Mouse (Mus musculus) embryonic facial prominence, embryonic 11.5 days (tissue): ENCODE measurements at regions not wholly inside any gene's neighbourhood (a gene's known extent, or its start where the extent isn't known, plus 50 kb on each side); places are given as distances from the start of the nearest gene placed in this dataset.

Source experiments
- ATAC-seq: fragments of 200-750 bp; cut with Nextera tagmentation; replicated peaks from 2 replicates; pipeline ENCODE4 v1.8.0; 2017; ENCODE audit warnings: low read depth; ENCODE audit not compliant: insufficient number of reproducible peaks, low FRiP score, low TSS enrichment
- DNase-seq: peaks from one replicate; pipeline ENCODE4 v3.0.0-alpha.2; 2015; ENCODE audit warnings: low spot score
- H3K27ac ChIP-seq: fragments of 300-500 bp; sonication (generic); replicated peaks from 2 replicates; pipeline ENCODE4 v1.5.1; 2014; ENCODE audit warnings: mild to moderate bottlenecking, low read depth, low read length, control low read depth
- H3K27me3 ChIP-seq: fragments of 300-500 bp; sonication (generic); 2 replicates; pipeline ENCODE4 v1.6.1; 2014; ENCODE audit warnings: mild to moderate bottlenecking, low read length, moderate library complexity, mixed read lengths; ENCODE audit not compliant: control insufficient read depth, insufficient read depth
- H3K36me3 ChIP-seq: fragments of 300-500 bp; sonication (generic); replicated peaks from 2 replicates; pipeline ENCODE4 v1.6.1; 2014; ENCODE audit warnings: low read depth, mild to moderate bottlenecking, low read length, moderate library complexity, mixed read lengths; ENCODE audit not compliant: control insufficient read depth, insufficient read depth
- H3K4me1 ChIP-seq: fragments of 300-500 bp; sonication (generic); 2 replicates; pipeline ENCODE4 v1.6.1; 2014; ENCODE audit warnings: low read length, mixed read lengths; ENCODE audit not compliant: control insufficient read depth, insufficient read depth
- H3K4me2 ChIP-seq: fragments of 300-500 bp; sonication (generic); 2 replicates; pipeline ENCODE4 v1.6.1; 2014; ENCODE audit warnings: low read depth, mild to moderate bottlenecking, control low read depth, low read length, moderate library complexity
- H3K4me3 ChIP-seq: fragments of 300-500 bp; sonication (generic); 2 replicates; pipeline ENCODE4 v1.5.1; 2014; ENCODE audit warnings: low read depth, low read length, control low read depth
- H3K9ac ChIP-seq: fragments of 300-500 bp; sonication (generic); replicated peaks from 2 replicates; pipeline ENCODE4 v1.6.1; 2014; ENCODE audit warnings: mild to moderate bottlenecking, control low read depth, low read length
- H3K9me3 ChIP-seq: fragments of 300-500 bp; sonication (generic); replicated peaks from 2 replicates; pipeline ENCODE4 v1.6.1; 2016; ENCODE audit warnings: mild to moderate bottlenecking, low read length, inconsistent platforms, mixed read lengths; ENCODE audit not compliant: control insufficient read depth
- WGBS: fragments of 180-500 bp; shearing (Covaris S2); extraction: QIAGEN DNeasy Blood & Tissue Kit; methylation state at CpG from one replicate; pipeline ENCODE4 v1.1.7; 2014; 5-methylcytosine and 5-hydroxymethylcytosine counted together

DNA sequence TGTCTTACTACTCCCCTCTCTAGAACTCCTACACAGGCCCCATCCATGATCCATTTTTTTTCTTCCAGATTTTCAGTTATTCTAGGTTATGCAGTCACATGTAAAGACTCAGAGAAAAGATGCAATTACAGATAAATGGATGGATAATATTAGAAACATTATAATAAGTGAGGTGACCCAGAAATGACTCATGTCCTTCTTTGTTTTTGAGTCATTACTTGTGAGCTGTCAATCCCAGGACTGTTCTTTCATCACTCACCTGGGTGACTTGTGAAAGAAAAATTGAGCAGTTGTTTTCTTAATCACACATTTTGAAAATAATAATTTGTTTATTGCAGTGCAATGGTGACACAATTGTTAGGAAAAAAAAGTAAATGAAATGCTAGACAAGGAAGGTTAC, 108.0 kb downstream of the Kcna5 start:
- no peaks in the 10 kb centered on the region for H3K36me3 ChIP-seq
- H3K4me3 ChIP-seq, result no peak overlapping the region
- H3K27me3 ChIP-seq, result no peaks in the 10 kb centered on the region
- ATAC-seq (no peak), DNase-seq (no peak)
- no peak overlapping the region for H3K9ac ChIP-seq
- H3K27ac ChIP-seq, result no peak overlapping the region
- H3K4me1 ChIP-seq, result no peaks in the 10 kb centered on the region
- no peaks in the 10 kb centered on the region for H3K9me3 ChIP-seq
- no peak overlapping the region for H3K4me2 ChIP-seq

DNA sequence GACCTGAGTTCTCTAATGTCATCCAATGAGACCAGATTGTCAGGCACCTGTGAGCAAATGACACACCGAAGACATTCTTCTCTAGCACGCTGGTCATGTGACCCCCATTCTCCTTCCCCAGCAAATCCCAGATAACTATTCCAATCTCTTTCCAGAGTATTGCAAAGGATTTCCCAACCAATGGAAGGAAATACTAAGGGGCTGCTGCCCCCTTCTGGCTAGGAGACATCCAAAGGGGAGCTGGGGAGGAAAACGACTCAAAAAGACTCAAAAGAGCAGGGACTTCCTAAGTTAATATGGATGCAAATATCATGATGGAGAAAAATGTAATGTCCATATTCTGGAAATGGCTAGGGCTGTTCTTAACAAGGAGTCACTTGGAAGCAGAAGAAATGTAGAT, 129.5 kb downstream of the Kcna5 start:
- Histone ChIP-seq H3K4me2 (no peak overlapping the region), H3K36me3 (no peaks in the 10 kb centered on the region), H3K27me3 (no peaks in the 10 kb centered on the region), H3K9ac (no peak overlapping the region), H3K9me3 (no peaks in the 10 kb centered on the region), H3K4me1 (no peaks in the 10 kb centered on the region), H3K27ac (no peak overlapping the region), H3K4me3 (no peak overlapping the region)
- WGBS, result 35% methylated on average over 3 of the region's 3 CpGs
- no peak for ATAC-seq
- DNase-seq, result peak; percentile 76

DNA sequence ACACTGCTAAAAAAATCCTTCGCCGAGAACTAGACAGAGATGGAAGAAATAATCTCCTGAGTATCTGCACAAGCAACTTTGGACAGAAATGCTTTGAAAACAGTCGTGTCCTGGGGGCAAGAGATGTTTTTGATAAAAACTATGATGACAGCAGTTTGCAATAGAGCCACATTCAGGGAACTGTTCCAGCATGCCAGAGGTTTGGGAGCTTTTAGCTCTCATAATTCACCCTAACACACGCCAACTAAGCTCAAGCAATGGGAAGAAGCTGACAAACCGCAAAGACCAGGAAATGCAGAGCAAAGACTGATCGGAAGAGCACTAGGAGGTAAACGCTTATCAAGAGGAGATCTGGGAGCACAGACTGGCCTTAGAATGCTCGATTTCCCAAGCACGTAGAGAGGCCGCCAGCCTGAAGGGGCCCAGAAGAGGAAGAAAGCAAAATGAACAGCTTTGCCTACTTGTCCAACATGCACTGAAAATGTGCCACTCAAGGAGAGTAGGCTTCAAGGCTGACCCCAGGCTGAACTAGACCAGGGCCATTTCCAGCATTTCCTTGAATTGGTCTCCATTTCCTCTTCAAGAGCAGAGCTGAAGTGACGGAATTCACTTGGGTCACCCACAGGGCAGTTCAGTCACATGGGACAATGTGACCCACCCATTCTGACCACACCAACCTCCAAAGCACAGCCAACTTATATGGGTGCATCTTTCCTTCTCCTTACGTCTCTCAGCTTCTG, 130.7 kb downstream of the Kcna5 start:
- no peaks in the 10 kb centered on the region for H3K9me3 ChIP-seq
- H3K27ac ChIP-seq, result no peak overlapping the region
- H3K9ac ChIP-seq, result no peak overlapping the region
- no peaks in the 10 kb centered on the region for H3K4me1 ChIP-seq
- no peaks in the 10 kb centered on the region for H3K36me3 ChIP-seq
- no peak overlapping the region for H3K4me2 ChIP-seq
- ATAC-seq, result no peak
- H3K4me3 ChIP-seq, result no peak overlapping the region
- H3K27me3 ChIP-seq, result no peaks in the 10 kb centered on the region
- WGBS, result 71% methylated on average over 12 of the region's 12 CpGs
- no peak for DNase-seq

DNA sequence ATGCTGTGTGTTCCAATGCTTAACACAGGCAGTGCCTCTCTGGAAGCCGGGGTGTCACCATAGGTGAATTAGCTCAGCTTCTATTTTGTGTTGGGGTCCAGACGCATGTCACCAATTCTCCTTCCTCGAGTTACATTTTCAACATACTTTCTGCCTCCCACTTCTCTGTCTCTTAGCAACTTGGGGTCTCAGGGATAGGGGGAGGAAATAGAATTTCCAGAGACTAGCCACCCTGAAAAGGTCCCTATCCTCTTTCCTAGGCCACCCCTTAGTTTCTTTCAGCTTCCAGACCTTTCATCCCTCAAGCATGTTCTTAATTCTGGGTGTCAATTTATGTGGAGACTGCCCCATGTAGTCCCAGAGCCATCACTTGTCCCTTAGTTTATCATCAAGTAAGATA, 135.6 kb downstream of the Kcna5 start:
- WGBS, result 69% methylated on average over 3 of the region's 3 CpGs
- ATAC-seq (no peak), DNase-seq (no peak)
- Histone ChIP-seq H3K4me2 (no peak overlapping the region), H3K4me1 (no peaks in the 10 kb centered on the region), H3K4me3 (no peak overlapping the region), H3K27ac (no peak overlapping the region), H3K36me3 (no peaks in the 10 kb centered on the region), H3K9ac (no peak overlapping the region), H3K27me3 (no peaks in the 10 kb centered on the region), H3K9me3 (no peaks in the 10 kb centered on the region)

DNA sequence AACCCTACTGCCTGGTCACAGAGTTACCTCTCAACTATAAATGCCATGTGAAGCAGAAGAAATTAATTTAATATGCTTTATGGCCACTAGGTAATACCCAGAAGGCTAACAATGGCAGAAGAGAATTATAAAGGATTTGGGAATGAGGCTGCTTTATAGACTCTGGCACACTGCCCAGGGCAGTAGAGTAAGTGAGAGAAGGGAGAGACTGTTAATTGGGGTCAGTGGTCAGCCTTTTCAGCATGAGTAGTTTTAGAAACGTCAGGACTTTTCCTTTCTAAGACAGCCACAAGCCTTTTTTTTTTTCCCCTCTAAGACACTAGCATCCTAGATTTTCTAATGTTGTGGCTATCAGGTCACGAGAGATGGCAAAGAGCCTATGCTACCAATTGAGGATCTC, 136.6 kb downstream of the Kcna5 start:
- Histone ChIP-seq H3K9me3 (no peaks in the 10 kb centered on the region), H3K27ac (no peak overlapping the region), H3K4me2 (no peak overlapping the region), H3K36me3 (no peaks in the 10 kb centered on the region), H3K4me1 (no peaks in the 10 kb centered on the region), H3K27me3 (no peaks in the 10 kb centered on the region), H3K4me3 (no peak overlapping the region), H3K9ac (no peak overlapping the region)
- WGBS, result 37% methylated on average over 2 of the region's 2 CpGs
- no peak for DNase-seq
- no peak for ATAC-seq

DNA sequence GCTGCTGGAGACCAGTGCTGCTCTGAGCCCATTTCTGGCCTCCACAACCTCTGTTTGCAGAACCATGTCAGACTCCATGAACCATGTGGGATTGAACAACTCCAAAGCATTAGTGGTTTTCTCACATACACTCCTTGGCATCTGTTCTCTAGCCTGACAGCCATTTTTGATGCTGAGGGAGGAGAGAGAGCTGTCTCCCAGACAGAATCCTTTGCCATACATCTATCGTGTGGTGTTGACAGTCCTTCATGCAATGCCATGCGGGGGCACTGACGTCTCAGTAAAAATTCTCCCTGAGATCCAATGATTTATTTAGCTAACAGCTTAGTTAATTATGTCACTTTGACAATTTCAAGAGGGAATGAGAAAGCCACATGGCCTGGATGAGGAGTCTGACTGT, 140.2 kb downstream of the Kcna5 start:
- Histone ChIP-seq H3K4me3 (no peak overlapping the region), H3K9me3 (no peaks in the 10 kb centered on the region), H3K27me3 (no peaks in the 10 kb centered on the region), H3K9ac (no peak overlapping the region), H3K36me3 (no peaks in the 10 kb centered on the region), H3K4me1 (no peaks in the 10 kb centered on the region), H3K27ac (no peak overlapping the region), H3K4me2 (no peak overlapping the region)
- WGBS, result 79% methylated on average over 3 of the region's 3 CpGs
- ATAC-seq, result no peak
- no peak for DNase-seq

DNA sequence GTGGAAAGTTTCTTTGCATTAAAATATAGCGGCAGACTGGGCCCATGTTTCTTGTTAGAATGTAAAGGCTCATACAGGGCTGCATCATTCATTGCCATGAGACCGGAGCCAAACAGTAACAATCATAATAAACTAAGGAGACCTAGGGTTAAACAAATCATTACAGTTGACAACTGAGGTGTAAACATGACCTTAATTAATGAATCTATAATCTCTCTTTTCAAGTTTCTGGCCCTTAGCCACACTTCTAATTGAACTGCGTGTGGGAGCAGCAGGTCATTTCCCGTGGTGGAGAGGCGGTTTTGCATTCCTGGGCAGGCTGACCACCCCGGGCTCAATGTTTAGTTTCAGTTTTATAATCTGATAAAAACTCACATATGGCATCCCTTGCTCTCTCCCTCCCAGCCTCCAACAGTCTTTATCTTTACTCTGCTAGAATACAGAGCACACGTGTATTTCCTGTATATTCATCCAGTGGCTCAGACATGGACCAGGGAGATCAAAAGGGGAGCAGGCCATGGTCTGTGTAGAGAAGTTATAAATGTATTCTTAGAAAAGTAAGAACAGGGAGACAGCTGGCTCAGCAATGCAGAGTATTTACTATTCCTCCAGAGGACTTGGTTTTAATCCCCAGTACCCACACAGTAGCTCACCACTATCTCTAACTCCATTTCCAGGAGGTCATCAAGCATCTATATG, 141.0 kb downstream of the Kcna5 start:
- no peaks in the 10 kb centered on the region for H3K27me3 ChIP-seq
- WGBS, result 51% methylated on average over 7 of the region's 7 CpGs
- H3K9ac ChIP-seq, result no peak overlapping the region
- no peak for DNase-seq
- no peaks in the 10 kb centered on the region for H3K36me3 ChIP-seq
- no peaks in the 10 kb centered on the region for H3K9me3 ChIP-seq
- H3K4me3 ChIP-seq, result no peak overlapping the region
- H3K4me2 ChIP-seq, result no peak overlapping the region
- H3K4me1 ChIP-seq, result no peaks in the 10 kb centered on the region
- ATAC-seq, result no peak
- no peak overlapping the region for H3K27ac ChIP-seq

DNA sequence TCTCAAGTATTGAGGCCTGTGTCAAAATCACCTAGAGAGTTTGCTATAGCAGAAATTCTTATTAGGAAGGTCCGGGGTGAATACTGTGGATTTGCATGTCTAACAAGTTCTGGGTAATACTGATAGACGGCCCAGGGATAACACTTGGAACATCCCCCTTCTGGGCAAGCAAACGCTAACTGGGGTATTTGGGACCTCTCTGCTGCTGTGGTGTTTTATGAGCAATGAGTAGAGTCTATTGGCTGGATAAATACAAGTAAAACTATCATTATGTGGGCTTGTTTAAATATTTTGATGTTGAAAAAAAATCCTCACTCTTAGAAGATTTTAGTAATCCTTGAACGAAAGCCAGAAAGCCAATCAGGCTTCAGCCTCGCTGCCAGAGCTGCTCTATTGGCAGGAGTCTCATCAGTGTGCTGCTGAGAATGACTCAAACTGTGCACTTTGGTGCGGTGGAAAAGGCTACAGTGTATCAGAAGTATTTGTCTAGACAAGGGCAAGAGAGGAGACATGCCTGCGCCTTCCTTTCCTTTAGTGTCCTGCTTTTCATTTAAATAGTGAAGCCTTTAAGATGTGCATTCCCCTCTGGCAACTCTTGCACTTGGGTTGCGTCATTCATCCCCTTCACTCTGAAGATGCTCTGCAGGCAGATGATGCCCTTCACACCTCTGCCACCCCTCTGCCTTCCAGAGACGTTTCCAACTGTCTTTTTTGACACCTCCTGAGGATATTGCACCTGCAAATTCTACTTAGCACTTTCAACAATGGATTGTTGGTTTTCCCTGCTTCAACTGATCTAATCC, 150.8 kb downstream of the Kcna5 start:
- DNase-seq (no peak), ATAC-seq (no peak)
- Histone ChIP-seq H3K27ac (no peak overlapping the region), H3K9ac (no peak overlapping the region), H3K27me3 (no peaks in the 10 kb centered on the region), H3K9me3 (no peaks in the 10 kb centered on the region), H3K36me3 (no peaks in the 10 kb centered on the region), H3K4me2 (no peak overlapping the region), H3K4me3 (no peak overlapping the region), H3K4me1 (no peaks in the 10 kb centered on the region)
- 75% methylated on average over 9 of the region's 9 CpGs for WGBS
